Mouse (Mus musculus) lung, adult 2 months (tissue): ENCODE measurements around the gene Lad1.

ENCODE experiments used
- CTCF ChIP-seq: fragments of 200-500 bp; IDR thresholded peaks from 2 replicates; pipeline ENCODE4 v1.5.1; 2011; ENCODE audit warnings: mild to moderate bottlenecking, low read length, control low read depth; ENCODE audit not compliant: insufficient read depth
- POLR2A ChIP-seq: fragments of 200-500 bp; IDR thresholded peaks from 2 replicates; pipeline ENCODE4 v1.6.1; 2011; ENCODE audit warnings: low read depth, mild to moderate bottlenecking, control low read depth, low read length, borderline replicate concordance; ENCODE audit errors: extremely low read depth

DNA sequence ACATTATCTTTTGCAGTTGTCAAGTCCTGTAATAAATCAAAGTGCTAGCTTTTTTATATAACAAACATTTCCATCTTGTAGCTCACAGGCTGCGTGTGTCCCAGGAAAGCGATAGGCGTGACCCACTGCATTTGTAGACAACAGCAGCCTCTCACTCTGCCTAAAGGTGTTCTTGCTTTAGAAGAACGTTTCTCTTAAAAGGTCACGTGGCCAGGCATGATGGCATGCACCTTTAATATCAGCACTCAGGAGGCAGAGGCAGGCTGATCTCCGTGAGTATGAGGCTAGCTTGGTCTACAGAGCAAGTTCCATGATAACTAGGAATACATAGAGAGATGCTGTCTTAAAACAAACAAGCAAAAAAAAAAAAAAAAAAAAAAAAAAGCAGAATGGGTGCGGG lies 40.1 kb downstream of the Lad1 start:
- TF ChIP-seq POLR2A (no peak), CTCF (no peak)
